Mouse (Mus musculus) cortical plate, adult 2 months (tissue): ENCODE results near the gene Btbd10.

Source experiments
- CTCF ChIP-seq: fragments of 200-500 bp; IDR thresholded peaks from 2 replicates; pipeline ENCODE4 v1.5.1; 2011; ENCODE audit warnings: mild to moderate bottlenecking, control low read depth, low read length; ENCODE audit not compliant: insufficient read depth; ENCODE audit errors: extremely low read depth
- POLR2A ChIP-seq: fragments of 200-500 bp; IDR thresholded peaks from 2 replicates; pipeline ENCODE4 v1.6.1; 2011; ENCODE audit warnings: mild to moderate bottlenecking, low read length, control low read depth; ENCODE audit not compliant: insufficient read depth; ENCODE audit errors: extremely low read depth

- TF ChIP-seq CTCF: no peak
- TF ChIP-seq POLR2A: no peak
Measured at GRCm38 (mm10) chr7:113388470-113388869, 19.3 kb upstream of the Btbd10 start, which contains the start of gene Pth.
